Mouse (Mus musculus): ENCODE results near the gene Spats2l.

Spats2l gene

GRCm38 (mm10) chr1:57890259-57890902 lies 116.4 kb downstream of the Spats2l start:
- no peak for DNase-seq (ENCODE audit: low read depth)

DNA sequence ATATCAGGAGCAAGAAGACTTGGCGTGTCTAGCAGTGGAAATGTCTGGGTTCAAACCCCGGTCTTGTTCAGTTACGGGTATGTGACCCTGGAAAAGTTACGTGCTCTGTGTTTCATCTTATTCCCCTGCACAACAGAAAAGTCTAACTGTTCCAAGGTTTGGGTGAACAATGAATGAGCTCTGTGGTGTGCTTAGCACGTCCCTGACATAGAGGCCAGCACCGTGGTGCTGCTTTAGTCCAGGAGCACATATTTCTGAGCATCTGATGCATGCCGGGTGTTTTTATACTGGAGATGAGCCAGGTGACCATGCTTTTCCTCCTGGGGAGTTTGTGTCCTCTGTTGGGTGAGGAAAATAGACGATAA lies 116.9 kb downstream of the Spats2l start:
- no peak for DNase-seq (ENCODE audit: low read depth)

DNA sequence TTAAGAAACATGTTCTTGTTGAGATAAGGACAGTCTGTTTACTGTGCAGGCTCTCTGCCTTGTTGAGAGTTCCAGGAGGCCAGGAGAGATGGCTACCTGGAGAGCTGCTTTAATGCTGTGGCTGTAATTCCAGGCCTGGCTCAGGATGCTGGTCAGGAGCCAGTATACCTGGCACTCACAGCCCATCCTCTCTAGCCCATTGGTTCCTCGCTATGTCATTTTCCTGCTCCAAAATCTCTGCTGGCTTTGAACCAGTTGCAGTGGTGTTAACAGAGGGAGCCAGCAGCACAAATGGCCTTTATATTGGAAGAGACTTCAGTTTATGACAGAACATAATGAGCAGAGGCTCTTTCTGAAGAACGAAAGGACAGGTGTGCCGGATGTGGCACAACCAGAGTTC lies 127.5 kb downstream of the Spats2l start:
- DNase-seq (ENCODE audit: low read depth) = no peak

- DNase-seq (ENCODE audit: low read depth) = no peak
Measured at GRCm38 (mm10) chr1:57903793-57904192, 129.8 kb downstream of the Spats2l start.

- peak; percentile 64 for DNase-seq (ENCODE audit: low read depth)
Measured at GRCm38 (mm10) chr1:57905912-57906311, 131.9 kb downstream of the Spats2l start.

DNA sequence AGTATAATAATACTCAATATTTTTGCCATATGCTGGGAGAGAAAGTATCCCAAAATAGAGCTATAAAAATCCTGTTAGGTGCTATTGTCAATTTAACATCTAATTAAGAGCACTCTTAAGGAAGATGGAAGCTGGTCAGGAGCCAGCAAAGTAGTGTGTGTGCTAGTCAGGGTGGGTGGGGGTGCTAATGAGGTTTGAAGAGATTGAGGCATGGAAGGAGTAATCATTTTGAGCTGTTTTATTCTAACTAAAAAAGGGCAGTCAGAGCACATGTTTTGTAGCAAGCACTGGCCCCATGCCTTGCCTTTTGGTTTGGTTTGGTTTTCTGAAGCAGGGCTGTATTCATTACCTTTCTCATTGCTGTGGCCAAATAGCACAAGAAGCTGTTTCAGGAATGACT lies 132.3 kb downstream of the Spats2l start:
- DNase-seq (ENCODE audit: low read depth) = peak; percentile 41

DNA sequence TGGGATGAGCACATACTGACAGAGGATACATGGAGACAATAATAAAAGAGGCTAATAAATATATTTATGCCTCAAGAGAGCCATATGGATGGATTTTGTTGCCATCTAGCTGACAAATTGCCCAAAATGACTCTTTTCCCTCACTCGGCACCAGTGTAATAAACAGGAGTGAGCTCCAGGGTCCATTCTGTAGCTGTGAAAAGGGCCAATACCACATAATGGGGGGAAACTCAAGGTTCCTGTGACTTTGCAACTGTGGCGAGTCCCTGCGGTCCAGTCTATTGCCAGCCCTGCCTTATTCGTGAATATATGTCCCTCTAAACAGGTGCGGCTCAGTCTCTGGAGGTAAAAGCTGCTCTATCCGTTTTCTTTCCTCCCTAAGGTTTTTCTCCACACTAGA lies 137.6 kb downstream of the Spats2l start:
- DNase-seq (ENCODE audit: low read depth) = no peak

DNA sequence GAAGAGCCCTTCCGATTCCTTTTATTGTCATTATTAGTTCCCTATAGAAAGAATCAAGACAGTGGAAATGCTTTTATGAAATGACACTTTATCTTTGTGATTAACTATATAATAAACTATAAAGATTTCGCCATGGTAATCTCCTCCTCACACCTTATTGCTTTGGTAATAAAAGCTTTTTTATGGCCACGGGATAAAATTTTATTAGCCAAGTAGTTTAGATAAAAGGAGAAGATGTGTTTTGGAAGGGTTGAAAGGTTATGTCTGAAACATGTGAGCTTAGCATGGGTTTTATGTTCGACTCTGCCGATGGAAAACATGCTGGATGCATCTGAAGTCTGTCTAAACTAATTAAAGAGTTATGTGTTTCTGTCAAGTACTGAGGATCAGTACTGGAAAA lies 143.4 kb downstream of the Spats2l start:
- DNase-seq (ENCODE audit: low read depth) = no peak

- no peak for DNase-seq (ENCODE audit: low read depth)
Measured at GRCm38 (mm10) chr1:57918567-57918966, 144.6 kb downstream of the Spats2l start.

DNA sequence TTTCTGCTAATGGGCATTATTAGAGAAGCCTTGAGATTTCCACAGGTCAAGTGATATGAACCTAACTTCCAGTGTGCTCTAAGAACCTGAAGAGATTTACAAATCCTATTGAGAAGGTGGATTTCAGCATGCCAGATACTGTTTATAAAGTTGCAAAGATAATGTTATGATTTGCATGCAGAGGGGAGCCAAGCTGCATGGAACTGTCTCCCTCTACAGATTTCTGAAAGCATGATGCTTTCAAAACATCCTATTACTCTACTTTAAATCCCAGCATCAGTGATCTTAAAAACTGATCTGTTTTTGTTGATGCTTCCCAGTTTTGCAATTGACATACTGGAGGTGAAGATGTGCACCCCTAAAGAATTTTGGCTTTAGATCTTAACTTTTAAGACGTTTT lies 160.3 kb downstream of the Spats2l start:
- DNase-seq (ENCODE audit: low read depth) = no peak

- no peak for DNase-seq (ENCODE audit: low read depth)
Measured at GRCm38 (mm10) chr1:57940691-57941090, 166.7 kb downstream of the Spats2l start.

DNA sequence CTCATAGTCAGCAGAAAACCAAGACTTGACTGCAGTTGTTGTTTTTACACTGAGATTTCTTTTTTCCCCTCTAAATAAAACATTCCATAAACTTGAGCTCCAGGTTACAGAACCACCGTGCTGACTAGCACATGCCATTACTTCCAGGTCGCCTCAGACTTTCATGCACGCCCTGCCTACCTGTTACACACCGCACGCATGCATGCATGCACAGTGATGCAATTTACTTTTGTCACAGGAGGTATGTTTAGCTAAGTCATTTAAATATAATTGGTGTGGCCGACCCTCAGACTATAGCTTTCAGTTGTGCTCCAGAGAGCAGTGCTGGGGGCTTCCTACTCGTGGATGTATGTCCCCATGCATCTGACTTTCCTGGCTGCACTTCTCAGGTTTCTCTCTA lies 167.1 kb downstream of the Spats2l start:
- no peak for DNase-seq (ENCODE audit: low read depth)

- no peak for DNase-seq (ENCODE audit: low read depth)
Measured at GRCm38 (mm10) chr1:57941734-57942133, 167.8 kb downstream of the Spats2l start.

- DNase-seq (ENCODE audit: low read depth) = no peak
Measured at GRCm38 (mm10) chr1:57942215-57942614, 168.3 kb downstream of the Spats2l start.

GRCm38 (mm10) chr1:57947552-57948347 lies 173.8 kb downstream of the Spats2l start:
- no peak for DNase-seq (ENCODE audit: low read depth)

DNA sequence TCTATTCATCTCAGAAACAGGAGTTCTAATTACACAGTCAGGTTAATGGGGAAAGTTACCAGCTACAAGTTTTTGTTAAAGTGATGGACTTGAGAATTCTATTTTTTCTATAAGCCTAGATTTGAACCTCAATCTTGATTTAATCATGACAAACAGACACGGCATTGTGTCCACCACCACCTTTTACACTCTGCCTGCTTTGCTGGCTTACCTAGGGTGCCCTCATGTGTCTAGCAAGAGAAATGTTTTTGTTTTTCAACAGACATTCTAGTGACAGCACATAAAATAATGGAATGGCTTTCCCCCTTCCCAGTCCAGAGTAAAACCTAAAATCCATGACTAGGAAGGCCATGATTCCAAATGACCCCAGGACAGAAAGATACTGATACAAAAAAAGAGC lies 175.2 kb downstream of the Spats2l start:
- peak; percentile 66 for DNase-seq (ENCODE audit: low read depth)

DNA sequence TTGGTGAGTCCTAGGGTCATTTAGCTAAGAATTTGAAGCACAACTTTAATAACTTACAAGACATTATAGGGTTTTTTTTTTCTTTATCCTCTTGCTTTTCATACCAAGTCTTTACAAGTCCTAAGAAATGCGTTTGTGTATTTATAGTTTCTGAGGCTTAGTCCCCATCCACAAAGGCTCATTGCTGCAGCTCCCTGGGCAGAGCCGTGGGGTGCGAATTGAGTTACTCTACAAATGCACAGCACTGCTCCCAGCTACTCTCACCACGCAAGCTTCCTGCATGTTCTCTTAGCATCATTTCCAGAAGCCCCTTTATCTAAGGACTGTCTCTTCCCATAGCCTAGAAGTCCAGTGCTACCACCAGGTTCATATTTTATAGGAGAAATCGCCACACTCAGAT lies 175.8 kb downstream of the Spats2l start:
- no peak for DNase-seq (ENCODE audit: low read depth)

- DNase-seq (ENCODE audit: low read depth) = no peak
Measured at GRCm38 (mm10) chr1:57952509-57952908, 178.5 kb downstream of the Spats2l start.

GRCm38 (mm10) chr1:57953586-57954375 lies 179.8 kb downstream of the Spats2l start:
- DNase-seq (ENCODE audit: low read depth) = no peak

GRCm38 (mm10) chr1:57954376-57954765 lies 180.4 kb downstream of the Spats2l start:
- no peak for DNase-seq (ENCODE audit: low read depth)

DNA sequence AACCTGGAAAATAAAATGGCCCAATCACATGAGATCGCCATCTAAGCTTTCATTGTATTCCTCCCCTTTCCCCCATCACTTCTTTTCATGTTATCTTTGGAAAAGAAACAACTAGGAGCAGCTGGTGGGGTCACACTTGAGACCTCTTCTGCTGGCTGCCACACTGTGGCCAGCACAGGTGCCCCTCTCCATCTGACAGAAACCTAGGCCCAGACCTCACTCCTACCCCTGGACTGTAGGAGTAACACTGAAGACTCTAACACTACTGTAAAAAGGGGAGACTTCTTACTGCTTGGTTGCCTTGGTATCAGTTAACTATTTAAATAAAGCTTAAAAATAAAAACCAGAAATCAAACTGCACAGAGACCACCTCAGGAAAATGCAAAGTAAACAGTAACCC lies 181.8 kb downstream of the Spats2l start:
- no peak for DNase-seq (ENCODE audit: low read depth)

GRCm38 (mm10) chr1:57969327-57970271 lies 195.6 kb downstream of the Spats2l start:
- DNase-seq (ENCODE audit: low read depth) = peak; percentile 99

Data from NIH3T3 (cell line).